Mouse (Mus musculus): ENCODE results near the gene Camsap1. TPM values are rescaled to one million over a fixed set of nuclear protein-coding genes. Genes with fewer than 3 reads are reported as not detected.

Gene Camsap1
- total and polyA plus RNA-seq, 3 experiments = 24.2 to 30.2 (median 25.8) TPM

DNA sequence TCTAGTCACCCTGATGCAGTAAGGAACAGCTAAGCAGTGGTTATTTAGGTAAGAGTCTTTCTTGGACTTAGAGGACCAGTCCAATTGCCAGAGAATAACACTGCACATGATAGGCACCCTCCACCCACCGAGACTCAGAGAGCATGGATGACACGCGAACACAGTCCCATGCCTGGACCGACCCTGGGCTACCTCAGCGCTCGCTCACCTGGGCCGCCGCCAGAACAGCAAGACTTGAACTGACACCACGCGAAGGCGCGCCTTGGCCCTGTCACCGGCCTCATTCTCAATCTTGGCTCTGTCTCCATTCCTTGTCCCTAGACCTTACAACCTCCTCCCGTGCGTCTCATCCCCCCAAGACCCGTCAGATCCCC, 1.0 kb downstream of the Camsap1 start:
- Histone ChIP-seq H3K36me3 (ENCODE audit: control insufficient read depth in 1 of 2, insufficient read depth in 2 of 2, low read length in 2 of 2) (peaks cover 0 to 18% of the 10 kb centered on the region in 2 experiments; a peak in 3 of 4 replicates), H3K79me2 (ENCODE audit: control insufficient read depth, insufficient read depth, low read length, poor library complexity) (peaks cover 38% of the 10 kb centered on the region), H3K9ac (ENCODE audit: control insufficient read depth, low read depth, low read length, poor library complexity, severe bottlenecking) (peak overlapping the region; percentile 93), H3K4me3 (ENCODE audit: control insufficient read depth in 1 of 2, insufficient read depth in 1 of 2, low read depth in 2 of 2, low read length in 2 of 2) (peak overlapping the region; percentile 74 to 95), H3K4me1 (ENCODE audit: control insufficient read depth in 1 of 2, insufficient read depth in 2 of 2, low read length in 2 of 2) (peaks cover 7% of the 10 kb centered on the region in 2 experiments; a peak in 3 of 4 replicates), H3K27me3 (ENCODE audit: control insufficient read depth in 1 of 2, insufficient read depth in 2 of 2, low read length in 2 of 2) (no peaks in the 10 kb centered on the region), H3K9me3 (replicated peaks; ENCODE audit: insufficient read depth, low read length) (no peaks in the 10 kb centered on the region), H3K27ac (ENCODE audit: control insufficient read depth, low read depth, low read length) (no peak overlapping the region)
- TF ChIP-seq CTCF (IDR thresholded peaks at IDR 0.05 in 2 of 3, conservative IDR thresholded peaks at IDR 0.05 in 1 of 3; ENCODE audit: control insufficient read depth in 1 of 3, insufficient read depth in 1 of 3, low read depth in 2 of 3, low read length in 3 of 3, poor library complexity in 1 of 3, severe bottlenecking in 1 of 3) (no peak), POLR2A (IDR thresholded peaks at IDR 0.05; ENCODE audit: control insufficient read depth in 1 of 2, insufficient read depth in 1 of 2, low read depth in 1 of 2, low read length in 2 of 2, poor library complexity in 1 of 2) (peak in 1 of 2 experiments; percentile 8; a peak in 2 of 4 replicates), ZNF384 (IDR thresholded peaks at IDR 0.05; ENCODE audit: low read depth, low read length) (no peak), CHD1 (IDR thresholded peaks at IDR 0.05; ENCODE audit: low read depth, low read length) (no peak), MEF2A (IDR thresholded peaks at IDR 0.05; ENCODE audit: extremely low read depth, insufficient replicate concordance, low read depth, low read length, poor library complexity, severe bottlenecking) (no peak), MXI1 (IDR thresholded peaks at IDR 0.05; ENCODE audit: low read depth, low read length) (peak; percentile 61; the same call in 1 of the 2 replicates), SIN3A (IDR thresholded peaks at IDR 0.05; ENCODE audit: low read length) (0 out of 2 replicates have a peak, but pooled peaks have one; percentile 6)
- DNase-seq (ENCODE audit: low read depth, low spot score) = peak; percentile 62

DNA sequence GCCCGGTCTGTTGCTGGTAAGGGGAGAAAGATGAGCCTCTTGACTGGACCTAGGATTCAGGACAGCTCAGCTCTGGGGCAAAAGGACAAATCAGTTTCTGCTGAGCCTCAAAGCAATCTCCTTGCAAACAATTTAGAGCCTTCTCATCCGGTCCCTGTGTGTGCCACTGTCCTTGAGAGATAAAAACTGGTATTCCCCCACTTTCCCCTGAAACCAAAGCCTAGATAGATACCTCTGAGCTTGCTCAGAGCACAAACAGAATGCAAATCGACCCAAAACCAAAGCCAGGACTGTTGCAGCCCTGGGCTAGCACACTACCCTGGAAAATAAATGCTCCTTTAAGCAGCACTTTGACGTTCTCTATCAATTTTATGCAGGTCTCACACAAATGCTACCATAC, 4.1 kb downstream of the Camsap1 start:
- no peaks in the 10 kb centered on the region for H3K9me3 ChIP-seq (replicated peaks; ENCODE audit: insufficient read depth, low read length)
- no peak overlapping the region for H3K4me3 ChIP-seq (ENCODE audit: control insufficient read depth in 1 of 2, insufficient read depth in 1 of 2, low read depth in 2 of 2, low read length in 2 of 2)
- H3K9ac ChIP-seq (ENCODE audit: control insufficient read depth, low read depth, low read length, poor library complexity, severe bottlenecking) = no peak overlapping the region
- no peak for DNase-seq (ENCODE audit: low read depth, low spot score)
- H3K27ac ChIP-seq (ENCODE audit: control insufficient read depth, low read depth, low read length) = no peak overlapping the region
- H3K27me3 ChIP-seq (ENCODE audit: control insufficient read depth in 1 of 2, insufficient read depth in 2 of 2, low read length in 2 of 2) = no peaks in the 10 kb centered on the region
- TF ChIP-seq POLR2A (IDR thresholded peaks at IDR 0.05; ENCODE audit: control insufficient read depth in 1 of 2, insufficient read depth in 1 of 2, low read depth in 1 of 2, low read length in 2 of 2, poor library complexity in 1 of 2) (no peak), EP300 (IDR thresholded peaks at IDR 0.05; ENCODE audit: low read depth in 1 of 2, low read length in 2 of 2) (no peak), NRF1 (IDR thresholded peaks at IDR 0.05; ENCODE audit: insufficient read depth, low read depth, low read length, poor library complexity, severe bottlenecking) (no peak), MYB (IDR thresholded peaks at IDR 0.05; ENCODE audit: low read depth, low read length) (no peak), RCOR1 (IDR thresholded peaks at IDR 0.05; ENCODE audit: low read depth, low read length) (no peak), SMC3 (IDR thresholded peaks at IDR 0.05; ENCODE audit: low read depth, low read length) (no peak), MAFK (IDR thresholded peaks at IDR 0.05; ENCODE audit: borderline replicate concordance, low read depth, low read length) (no peak), MYC (IDR thresholded peaks at IDR 0.05; ENCODE audit: low read depth, low read length) (no peak), MEF2A (IDR thresholded peaks at IDR 0.05; ENCODE audit: extremely low read depth, insufficient replicate concordance, low read depth, low read length, poor library complexity, severe bottlenecking) (no peak), POLR2AphosphoS2 (IDR thresholded peaks at IDR 0.05; ENCODE audit: low read length) (no peak), UBTF (IDR thresholded peaks at IDR 0.05; ENCODE audit: borderline replicate concordance, insufficient read depth, low read depth, low read length) (no peak), JUND (IDR thresholded peaks at IDR 0.05; ENCODE audit: low read depth, low read length) (no peak), USF1 (IDR thresholded peaks at IDR 0.05; ENCODE audit: low read depth, low read length) (no peak), KAT2A (conservative IDR thresholded peaks at IDR 0.05; ENCODE audit: low read depth, low read length) (no peak), GATA1 (IDR thresholded peaks at IDR 0.05; ENCODE audit: low read depth, low read length) (no peak), GABPA (IDR thresholded peaks at IDR 0.05; ENCODE audit: low read depth, low read length) (no peak)
- peaks cover 12 to 21% of the 10 kb centered on the region in 2 experiments for H3K4me1 ChIP-seq (ENCODE audit: control insufficient read depth in 1 of 2, insufficient read depth in 2 of 2, low read length in 2 of 2)
- peaks cover 53% of the 10 kb centered on the region for H3K79me2 ChIP-seq (ENCODE audit: control insufficient read depth, insufficient read depth, low read length, poor library complexity)
- H3K36me3 ChIP-seq (ENCODE audit: control insufficient read depth in 1 of 2, insufficient read depth in 2 of 2, low read length in 2 of 2) = peaks cover 0 to 36% of the 10 kb centered on the region in 2 experiments; a peak in 3 of 4 replicates
